Mouse (Mus musculus): ENCODE data around the gene Hnrnpu.

Gene Hnrnpu

DNA sequence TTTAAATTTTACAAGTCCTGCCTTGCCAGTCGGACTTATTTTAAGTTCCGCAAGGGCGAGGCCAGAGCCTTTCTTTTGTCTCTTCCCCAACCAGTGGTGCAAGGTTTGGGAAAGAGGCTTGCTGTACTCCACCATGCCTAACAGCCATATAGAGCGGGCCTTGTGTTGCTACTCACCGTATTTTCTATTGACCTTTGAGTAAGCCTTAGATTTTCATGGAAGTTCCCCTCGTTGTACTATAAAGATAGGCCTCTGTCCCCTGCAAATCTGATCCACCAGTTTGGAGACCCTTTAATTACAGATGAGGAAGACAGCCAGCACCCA, 683 bp upstream of the Hnrnpu start:
- DNase-seq = peak in 1 of 2 experiments; percentile 41

DNA sequence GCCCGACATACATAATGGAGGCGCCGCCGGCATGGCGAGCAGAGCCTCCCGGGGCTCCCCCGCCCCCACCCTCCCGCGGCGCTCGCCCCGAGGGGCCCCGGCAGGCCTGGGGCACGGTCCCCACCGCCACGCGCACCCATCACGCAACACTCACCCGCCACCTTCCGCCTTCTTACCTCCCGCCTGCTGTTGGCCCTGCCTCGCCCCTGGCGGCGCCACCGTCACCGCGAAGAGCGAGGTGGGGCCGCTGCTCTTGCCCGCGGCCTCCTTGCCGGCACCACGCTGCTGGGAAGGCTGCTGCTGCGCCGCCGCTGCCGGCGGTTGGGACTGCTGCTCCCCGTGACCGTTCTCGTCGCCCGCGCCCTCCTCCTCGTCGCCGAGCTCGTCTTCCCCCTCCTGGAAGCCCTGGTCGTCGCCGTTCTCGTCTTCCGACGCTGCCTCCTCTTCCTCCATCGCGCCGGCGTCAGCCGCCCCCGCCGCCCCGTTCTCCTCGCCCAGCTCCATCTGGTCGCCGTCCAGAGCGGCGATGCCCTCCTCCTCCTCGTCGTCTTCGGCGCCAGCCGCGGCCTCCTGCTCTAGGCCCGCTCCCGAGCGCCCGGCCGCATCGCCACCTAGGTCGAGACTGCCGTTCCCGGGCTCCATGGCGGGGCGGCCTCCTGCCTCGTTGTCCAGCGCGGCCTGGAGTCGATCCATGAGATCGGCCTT, 668 bp downstream of the Hnrnpu start:
- peak; percentile 47 to 61 for DNase-seq

DNA sequence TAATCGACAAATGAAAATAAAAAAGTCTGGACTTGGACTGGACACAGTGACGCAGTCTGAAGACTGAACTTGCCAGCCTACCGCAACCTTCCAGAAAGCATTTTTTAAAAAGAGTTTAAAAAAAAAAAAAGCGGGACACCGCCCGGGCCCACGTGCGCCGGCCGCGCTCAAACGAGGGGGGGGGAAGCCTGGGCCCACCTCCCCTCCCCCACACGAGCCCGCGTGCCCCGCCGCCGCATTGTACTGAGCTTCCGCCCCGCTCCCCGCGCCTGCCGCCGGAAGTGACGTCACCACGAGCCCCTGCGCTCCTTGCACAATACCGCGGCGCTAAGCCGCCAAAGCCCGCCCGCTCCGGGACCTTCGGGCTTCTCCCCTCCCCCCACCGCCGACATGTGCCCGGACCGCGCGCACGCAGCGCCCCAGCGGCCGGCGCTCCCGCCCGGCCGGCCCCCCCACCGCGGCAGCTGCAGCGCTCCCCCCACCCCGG, 1.3 kb downstream of the Hnrnpu start:
- peak; percentile 93 for DNase-seq

DNA sequence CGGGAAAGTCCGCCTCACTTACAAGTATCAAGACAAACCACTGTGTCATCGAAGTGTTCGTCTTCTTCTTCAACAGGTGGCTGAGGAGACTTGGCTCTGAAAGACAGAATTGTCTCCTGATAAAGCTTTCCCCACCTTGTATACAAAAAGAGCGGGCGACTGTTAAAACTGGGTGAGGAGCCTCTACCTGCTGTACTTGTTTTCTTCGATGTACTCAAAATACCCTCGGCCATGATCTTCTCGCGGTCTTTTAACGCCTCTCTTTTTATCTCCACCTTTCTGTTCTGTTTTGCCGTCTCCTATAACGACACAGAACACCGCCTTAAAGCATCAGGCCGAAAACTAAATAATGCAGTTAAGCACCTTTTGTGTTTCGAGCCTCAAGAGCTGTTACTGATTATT, 1.7 kb downstream of the Hnrnpu start:
- DNase-seq = peak; percentile 14 to 28

DNA sequence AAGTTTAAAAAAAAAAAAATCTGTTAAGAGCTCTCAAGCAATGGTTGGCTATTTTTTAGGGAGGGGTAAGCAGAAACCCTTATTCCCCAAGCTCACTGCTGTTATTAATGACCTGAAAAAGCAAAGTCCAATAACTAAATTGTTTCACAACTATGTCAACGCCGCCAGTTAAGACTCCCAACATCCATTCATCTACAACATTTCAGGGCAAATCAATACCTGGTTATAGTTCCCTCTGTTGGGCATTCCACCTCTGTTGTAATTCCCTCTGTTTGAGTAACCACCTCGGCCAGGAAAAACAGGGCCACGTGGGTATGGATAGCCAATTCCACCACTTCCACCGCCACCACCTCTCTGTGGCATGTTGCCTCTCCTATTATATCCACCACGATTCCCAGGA, 7.7 kb downstream of the Hnrnpu start:
- DNase-seq = no peak

DNA sequence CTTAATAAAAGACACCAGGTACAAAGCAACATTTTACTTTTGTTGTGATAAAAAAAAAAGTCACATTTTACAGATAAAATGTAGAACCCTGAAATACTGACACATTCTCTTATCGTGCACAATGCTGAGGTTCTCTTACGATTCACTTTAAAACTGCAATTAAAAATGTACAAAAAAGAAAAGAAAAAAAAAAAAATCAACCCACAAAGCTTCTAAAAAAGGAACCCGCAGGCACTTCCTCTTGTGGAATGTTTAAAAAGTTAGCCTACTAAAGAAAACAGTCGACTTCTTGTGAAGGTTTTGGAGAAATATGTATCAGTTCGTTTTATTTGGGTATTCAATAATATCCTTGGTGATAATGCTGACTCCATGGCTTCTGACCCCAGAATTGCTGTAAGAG, 8.6 kb downstream of the Hnrnpu start:
- DNase-seq = no peak

DNA sequence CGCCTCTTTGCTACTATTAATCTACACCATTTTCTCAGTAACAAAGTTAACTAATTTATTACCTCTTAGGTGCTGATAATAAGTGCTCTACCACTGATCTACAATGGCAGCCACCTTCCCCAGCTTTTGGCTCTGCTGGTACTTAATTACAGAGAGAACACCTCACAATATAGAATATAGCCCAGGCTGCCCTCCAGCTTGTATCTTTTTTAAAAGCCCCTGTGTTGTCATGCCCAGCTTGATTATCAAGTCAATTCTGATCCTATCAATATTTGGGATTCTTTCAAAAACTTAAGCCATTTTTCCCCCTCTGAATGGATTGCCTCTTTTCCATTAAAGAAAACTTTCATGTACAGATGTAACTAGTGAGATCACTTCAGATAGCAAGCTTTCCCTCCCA, 10.6 kb downstream of the Hnrnpu start:
- DNase-seq = no peak

DNA sequence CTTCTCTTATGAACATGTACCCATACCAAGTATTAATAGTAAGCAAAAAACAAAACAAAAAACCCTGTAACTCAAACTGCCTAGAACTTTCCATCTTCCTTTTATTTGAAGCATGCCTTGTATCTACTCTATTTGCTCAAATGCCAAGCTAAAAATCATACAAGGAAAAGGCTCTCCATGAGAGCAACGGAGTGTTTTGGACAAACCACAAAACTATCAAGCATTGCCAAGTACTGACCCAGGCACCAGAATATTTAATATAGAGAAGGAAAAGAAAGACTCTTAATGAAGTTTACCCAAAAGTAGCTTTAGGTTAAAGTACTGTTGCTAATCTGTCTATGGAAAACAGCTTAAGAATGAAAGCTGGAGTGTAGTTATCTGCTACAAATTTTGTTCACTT, 11.2 kb downstream of the Hnrnpu start:
- DNase-seq = no peak

DNA sequence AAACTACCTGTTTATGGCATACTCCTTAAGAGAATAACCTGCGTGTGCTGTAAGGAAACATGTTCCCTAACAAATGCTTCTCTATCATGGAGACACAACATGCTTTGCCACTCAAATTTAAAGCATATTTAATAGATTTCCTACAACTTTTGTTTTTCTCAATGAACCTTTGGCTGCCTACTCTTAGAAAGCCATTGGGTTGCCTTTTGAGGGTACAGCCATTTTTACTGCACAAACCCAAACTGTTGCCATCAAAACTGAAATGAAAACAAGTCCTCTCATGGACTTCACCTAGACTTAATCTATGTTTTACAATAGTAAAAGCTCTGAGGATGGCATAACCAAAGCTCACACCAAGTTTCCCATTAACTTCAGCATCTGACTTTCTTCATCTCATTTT, 13.0 kb downstream of the Hnrnpu start:
- no peak for DNase-seq

DNA sequence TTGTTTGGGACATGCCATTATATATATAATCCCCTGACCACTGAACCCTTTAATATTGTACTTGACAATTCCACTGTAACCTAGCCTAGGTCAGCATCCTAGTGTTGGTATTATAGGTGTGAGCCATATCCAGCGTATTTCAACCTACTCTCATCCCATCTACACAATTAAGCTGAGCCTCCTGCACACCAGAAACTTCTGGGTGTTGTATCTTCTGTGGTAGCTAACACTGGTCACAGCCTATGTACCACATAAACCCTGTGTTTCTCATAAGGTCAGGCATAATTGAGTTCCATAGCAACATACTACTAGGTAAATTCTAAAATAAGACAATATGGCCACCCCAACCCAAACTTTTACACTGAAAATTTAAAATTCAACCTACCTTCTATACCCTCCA, 14.4 kb downstream of the Hnrnpu start:
- DNase-seq = no peak

DNA sequence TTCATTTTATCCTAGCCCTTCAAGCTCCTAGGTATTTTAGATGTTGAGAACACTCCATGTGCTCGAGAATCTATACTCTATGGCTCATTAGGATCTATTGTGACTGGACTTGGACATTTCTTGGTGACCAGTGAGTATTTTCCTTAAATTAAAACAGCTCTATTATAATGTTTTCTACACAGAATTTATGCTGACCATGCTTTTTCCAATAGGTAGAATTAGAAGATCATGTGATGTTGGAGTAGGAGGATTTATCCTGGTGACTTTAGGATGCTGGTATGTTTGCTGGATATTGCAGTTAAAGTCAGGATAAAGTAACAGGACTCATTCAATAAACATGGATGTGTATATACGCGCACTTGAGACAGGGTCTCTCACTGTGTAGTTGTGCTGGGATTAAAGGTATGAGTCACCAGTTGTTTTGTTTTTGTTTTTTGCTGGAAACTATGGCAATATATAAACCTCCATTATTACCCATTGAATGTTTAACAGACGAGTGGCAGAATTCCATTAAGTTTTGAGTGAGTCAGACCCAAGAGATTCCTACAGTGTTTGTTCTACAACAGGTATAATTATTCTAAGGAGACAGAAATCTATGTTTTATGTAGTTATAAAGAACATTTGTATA, 15.8 kb downstream of the Hnrnpu start:
- DNase-seq = no peak

DNA sequence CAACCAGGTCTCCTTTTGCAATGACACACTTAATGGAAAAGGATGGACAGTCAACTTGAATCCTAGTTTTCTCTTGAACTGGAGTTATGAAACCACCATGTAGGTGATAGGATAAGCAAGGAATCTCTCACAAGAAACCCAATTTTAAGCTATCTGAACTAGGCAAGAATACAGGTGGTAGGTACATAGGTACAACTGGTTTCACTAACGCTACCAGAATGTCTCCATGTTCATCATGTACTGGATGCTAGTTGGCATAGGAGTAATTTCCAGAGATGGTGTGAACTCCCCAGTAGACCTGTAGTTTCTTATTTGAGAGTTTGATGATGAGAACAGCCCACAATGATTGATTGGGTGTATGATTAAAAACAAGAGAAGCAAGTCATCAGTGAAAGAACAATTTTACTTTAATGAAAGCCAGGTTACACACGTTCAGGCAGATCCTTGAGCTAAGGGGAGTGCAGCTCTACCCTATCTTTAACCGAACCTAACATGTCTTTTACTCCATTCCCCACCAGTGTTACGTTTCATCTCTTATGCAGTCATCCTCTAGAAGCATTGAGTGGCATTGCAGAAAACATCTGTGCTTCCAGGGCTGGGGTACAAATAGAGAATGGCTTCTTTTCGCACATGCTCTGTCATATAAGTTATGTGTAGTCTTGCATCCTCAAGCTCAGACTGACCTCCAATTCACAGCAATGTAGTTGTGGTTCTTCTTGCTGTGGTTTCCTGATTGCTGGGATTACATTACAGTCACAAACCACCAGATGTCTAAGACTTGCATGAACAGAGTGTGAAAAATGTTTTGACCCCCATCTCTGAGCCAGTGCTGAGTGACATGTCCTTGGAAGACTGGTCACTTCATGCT, 16.6 kb downstream of the Hnrnpu start:
- DNase-seq = no peak

DNA sequence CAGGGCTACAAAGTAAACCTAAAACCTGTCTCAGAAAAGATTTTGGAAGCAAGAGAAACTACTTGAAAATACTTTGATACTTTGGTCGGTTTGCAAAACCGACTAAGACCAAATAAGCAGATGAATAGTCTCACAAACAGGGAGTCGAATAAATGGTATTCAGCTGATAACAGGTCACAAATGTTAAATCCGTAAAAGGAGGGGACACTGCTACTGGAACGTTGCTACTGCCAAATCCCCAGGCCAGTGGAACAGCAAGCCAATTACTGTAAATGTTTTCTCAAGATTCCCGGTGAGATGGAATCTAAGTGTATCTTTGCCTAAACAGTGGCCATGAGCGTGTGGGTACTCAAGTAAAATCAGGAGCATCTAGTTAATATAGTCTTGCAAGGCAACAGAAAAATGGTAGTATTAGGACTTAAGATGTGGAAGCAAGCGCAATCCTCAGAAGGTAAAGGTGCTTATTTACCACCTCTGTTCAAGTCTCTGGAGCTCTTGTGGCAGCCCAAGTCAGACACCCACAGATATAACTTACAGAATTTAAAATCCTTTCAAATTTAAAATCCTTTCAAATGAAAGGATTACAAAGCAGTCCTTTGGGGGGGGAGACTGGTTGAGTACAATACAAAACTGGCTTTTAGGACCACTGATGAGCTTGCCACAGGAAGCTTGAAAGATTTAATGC, 17.4 kb downstream of the Hnrnpu start:
- no peak for DNase-seq

DNA sequence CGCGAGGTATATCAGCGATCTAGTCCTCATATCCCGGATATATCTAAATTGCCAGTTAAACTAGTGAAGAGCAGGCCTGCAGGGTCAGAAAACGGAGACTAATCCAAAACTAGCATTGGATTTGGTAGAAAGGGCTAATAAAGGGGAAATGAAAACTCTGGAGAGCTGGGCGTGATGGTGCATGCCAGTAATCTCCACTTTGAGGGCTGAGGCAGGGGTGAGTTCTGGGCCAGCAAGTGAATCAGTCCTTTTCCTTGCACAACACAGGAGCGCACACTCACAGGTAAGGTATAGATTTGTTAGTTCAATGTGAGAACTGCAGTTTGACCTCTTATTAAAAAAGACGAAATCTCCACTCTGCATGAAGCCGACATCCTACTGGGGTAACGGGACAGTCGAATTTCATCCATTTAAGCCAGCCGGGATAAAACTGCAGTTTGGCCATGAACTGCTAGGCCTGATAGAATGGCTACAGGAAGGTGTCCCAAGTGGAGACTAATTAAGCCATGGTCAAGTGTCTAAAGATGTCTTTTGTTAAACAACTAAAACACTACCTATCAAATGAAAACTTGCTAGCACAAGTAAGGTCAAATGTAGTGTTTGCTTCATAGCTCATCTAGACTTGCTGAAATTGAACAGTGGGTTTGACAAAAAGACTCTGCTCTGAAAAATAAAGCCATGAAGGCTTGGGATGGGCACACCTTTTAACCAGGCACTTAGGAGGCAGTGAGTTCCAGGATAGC, 18.1 kb downstream of the Hnrnpu start:
- peak in 1 of 2 experiments; percentile 34 for DNase-seq

DNA sequence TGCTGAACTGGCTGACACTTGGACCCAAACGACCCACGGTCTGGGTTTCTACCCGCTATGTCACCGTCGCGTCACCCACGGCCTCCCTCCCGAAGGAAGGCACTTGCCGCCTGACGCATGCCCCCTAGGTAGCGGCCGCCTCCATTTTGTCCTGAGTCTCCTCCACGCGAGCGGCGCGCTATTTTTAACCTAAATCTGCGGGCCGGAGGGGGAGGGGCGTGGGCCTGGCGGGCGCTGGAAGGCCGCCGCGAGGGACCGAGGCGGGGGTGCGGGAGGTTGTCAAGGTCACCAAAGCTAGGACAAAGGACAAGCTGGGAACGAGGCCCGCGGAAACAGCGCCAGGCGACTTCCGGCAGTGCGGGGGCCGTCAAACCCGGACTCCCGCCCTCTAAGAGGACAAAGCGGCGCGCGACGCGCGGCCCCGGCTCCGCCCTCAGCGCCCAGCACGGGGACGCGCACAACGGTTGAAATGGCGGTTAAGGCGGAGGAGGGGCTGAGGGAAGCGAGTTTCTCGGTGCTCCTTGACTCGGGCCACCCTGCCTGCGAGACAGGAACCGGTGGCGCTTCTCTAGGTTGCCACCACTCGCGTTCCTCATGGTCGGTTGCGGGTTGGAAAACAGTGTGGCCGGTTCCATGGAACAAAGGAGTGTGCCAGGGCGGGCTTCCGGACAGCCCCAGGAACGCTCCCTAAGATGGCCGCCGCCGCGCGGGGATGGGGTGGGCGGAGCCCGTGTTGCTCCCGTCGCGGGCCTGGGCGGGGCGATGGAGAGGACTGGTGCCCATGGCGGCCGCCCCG, 19.0 kb downstream of the Hnrnpu start, which contains the start of gene Cox20:
Gene Cox20 (plus strand): TSS at position 742 of the 796 bp plus-strand sequence.
- peak; percentile 95 to 97 for DNase-seq

DNA sequence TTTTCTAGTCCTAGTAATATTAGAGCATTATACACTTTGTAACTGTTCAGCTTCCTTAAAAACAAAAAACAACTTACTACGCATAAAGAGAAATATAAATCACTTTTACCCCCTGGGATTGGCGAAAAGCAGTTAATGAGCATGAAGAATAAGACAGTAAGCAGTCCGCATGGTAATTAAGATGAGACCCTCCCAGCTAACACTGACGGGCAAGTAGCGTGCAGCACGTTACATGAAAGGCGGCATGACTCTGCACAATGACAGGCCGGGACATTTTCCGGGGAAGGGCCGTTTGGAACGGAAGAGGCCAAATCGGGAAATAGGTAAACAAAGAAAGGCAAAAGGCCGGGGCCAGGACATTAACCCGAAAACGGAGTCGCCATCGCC, 19.6 kb downstream of the Hnrnpu start:
- DNase-seq = no peak

DNA sequence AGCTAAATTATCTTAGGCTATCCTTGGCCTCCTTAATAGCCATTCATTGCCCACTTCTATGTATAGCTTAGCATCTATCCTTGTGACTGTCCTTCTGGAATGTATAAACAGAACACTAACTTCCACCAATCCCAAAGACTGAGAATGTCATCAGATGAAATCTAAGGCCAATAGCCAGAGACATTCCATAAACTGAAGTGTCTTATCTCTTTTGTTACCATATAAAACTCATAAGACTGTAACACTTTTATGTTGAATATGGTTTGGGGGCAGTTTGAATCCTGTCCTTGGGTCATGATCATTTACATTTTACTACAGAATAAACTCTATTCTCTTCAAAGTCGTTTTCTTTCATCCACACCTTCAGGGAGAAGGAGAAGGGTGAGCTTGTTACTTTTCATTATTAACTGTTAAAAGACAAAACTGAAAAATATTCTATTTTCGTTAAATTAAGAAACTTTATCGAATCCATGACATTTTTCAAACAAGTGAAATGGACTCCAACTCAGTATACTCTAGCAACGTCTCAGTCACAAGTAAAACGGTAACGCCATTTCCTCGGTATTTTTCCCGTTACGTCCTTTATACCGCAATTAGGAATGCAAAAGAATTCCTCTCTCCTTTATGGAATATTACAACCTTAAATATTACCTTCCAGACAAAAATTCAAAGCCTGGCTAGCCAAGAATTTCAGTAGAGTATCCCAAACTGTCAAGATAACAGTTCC, 20.2 kb downstream of the Hnrnpu start:
- DNase-seq = no peak

DNA sequence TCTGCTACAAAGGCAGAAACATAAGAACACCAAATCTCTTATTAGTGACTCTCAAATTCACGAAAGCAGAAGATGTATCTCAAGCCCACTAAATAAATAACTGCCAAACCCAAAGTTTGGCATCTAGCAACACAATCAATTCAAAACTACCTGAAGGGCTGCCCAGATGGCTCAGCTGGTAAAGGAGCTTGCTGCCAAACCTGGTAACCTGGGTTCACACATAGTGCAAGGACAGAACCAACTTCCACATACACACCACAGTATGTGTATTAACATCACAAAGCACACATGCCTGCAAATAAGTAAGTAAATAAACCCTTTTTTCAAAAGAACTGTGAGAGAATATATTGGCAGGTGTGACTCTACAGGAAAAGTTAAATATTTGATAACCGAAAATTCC, 23.4 kb downstream of the Hnrnpu start:
- no peak for DNase-seq

DNA sequence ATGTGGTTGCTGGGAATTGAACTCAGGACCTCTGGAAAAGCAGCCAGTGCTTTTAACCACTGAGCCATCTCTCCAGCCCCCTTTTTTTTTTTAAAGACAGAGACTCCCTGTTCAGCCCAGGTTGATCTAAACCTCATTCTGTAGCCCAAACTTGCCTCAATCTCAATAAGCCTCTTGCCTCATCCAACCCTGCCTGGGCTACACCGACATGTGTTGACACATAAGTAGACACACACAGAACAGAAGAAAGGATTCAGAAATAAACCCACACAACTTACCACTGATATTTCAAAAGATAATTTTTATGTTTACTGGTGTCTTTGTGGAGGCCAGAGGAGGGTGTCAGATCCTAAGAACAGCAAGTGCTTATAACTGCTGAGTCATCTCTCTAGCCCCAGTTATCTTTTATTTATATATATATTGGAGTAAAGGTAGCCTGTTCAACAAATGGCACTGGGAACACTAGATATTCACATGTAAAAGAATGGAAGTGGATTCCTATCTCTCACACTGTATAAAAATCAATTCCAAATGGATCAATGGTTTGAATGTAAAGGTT, 24.5 kb downstream of the Hnrnpu start:
- DNase-seq = no peak

DNA sequence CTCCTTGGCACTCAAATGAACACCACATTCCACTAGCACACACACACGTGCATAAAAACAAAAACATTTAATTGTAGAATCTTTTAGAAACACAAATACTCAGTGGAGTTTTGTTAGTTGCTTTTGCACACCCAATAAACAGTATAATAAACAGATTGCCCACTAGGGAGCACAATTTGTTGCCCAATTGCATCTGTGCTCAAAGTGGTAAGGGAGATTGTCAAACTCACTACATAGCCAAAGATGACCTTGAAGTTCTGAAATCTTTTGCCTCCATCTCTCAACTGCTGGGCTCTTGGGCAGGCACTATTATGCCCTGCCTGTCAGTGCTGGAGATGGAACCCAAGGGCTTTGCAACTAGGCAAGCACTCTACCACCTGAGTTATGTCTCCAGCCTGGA, 27.5 kb downstream of the Hnrnpu start:
- DNase-seq = no peak

DNA sequence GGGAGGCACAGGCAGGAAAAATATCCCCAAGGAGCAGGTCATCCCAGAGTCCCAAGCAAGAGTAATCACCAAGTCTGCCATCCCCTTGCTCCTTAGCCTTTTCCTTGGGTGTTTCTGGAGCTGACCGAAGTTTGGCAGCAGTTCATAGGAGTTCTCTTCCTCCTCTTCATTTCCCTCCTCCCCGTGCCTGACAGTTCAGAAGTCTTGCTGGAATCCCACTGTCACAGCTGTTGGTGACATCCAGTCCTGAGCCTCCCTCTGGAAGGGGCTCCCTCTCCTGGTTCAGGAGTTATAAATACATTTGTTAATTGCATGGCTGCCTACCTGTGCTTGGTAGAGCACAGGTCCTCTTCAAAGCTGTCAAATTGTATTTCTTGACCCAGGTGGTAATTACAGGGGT, 28.1 kb downstream of the Hnrnpu start:
- no peak for DNase-seq
